In genomic region chr10:94147756-94148531, GRCm38 (mm10) we compare ENCODE assay signal across 8 mouse cellular contexts. TPM values are rescaled to one million over a fixed set of nuclear protein-coding genes. Genes with fewer than 3 reads are reported as not detected.
DNase-seq lines count a peak whose midpoint lies in the region; ATAC-seq and TF ChIP-seq lines count a peak whose summit lies in the region.

Nr2c1 (plus strand) TSS chr10:94148023.

- H3K4me2 ChIP-seq in heart, embryonic 12.5 days: peak within 1 kb of the TSS; percentile 77
- peak within 1 kb of the TSS; percentile 75 for H3K4me2 ChIP-seq in kidney, postnatal 0 days (ENCODE audit: low read length)

- H3K27me3 ChIP-seq in C2C12 (ENCODE audit: control insufficient read depth, insufficient read depth, insufficient read length): no peaks in the 10 kb centered on the region
- H3K27me3 ChIP-seq in heart, embryonic 12.5 days (replicated peaks): no peaks in the 10 kb centered on the region
- H3K27me3 ChIP-seq in kidney, postnatal 0 days (ENCODE audit: insufficient read depth, low read length): no peaks in the 10 kb centered on the region
- no peaks in the 10 kb centered on the region for H3K27me3 ChIP-seq in liver, adult 2 months (ENCODE audit: control insufficient read depth, insufficient read depth, low read length)

- peak within 1 kb of the TSS; percentile 59 for H3ac ChIP-seq in C2C12 (ENCODE audit: control insufficient read depth, insufficient read length, low read depth)

- TF ChIP-seq POLR2A in embryonic fibroblast, embryonic 13.5 days (IDR thresholded peaks at IDR 0.05; ENCODE audit: low read depth, low read length): peak; percentile 62
- TF ChIP-seq POLR2A in liver, adult 2 months (IDR thresholded peaks at IDR 0.05; ENCODE audit: extremely low read depth, insufficient read depth, low read length): peak; percentile 33; the same call in 1 of the 2 replicates

- peak; percentile 95 for DNase-seq in brain, adult 2 months (ENCODE audit: low read depth, low spot score)
- peak; percentile 93 for DNase-seq in kidney, postnatal 0 days (ENCODE audit: low spot score)
- peak; percentile 81 for DNase-seq in liver, adult 2 months (ENCODE audit: extremely low read depth, low read depth, low spot score)
- DNase-seq in spleen, postnatal 36 days (ENCODE audit: low spot score in 2 of 2): peak; percentile 79

- peaks cover 37% of the 10 kb centered on the region for H3K79me2 ChIP-seq in C2C12 (ENCODE audit: control insufficient read depth, insufficient read depth)
- peaks cover 7% of the 10 kb centered on the region; the same call in 1 of the 2 replicates for H3K79me2 ChIP-seq in liver, adult 2 months (ENCODE audit: control insufficient read depth, insufficient read depth, low read length)

- H3K79me3 ChIP-seq in C2C12 (ENCODE audit: low read depth): peaks cover 10% of the 10 kb centered on the region

- no peaks in the 10 kb centered on the region for H3K9me3 ChIP-seq in heart, embryonic 12.5 days (replicated peaks)
- H3K9me3 ChIP-seq in kidney, postnatal 0 days (replicated peaks; ENCODE audit: low read length): no peaks in the 10 kb centered on the region

- H3K4me3 ChIP-seq in C2C12 (ENCODE audit: insufficient read depth, poor library complexity, severe bottlenecking): peak within 1 kb of the TSS; percentile 75
- peak within 1 kb of the TSS; percentile 78 for H3K4me3 ChIP-seq in embryonic fibroblast, embryonic 13.5 days (ENCODE audit: insufficient read depth, low read length)
- H3K4me3 ChIP-seq in heart, embryonic 12.5 days: peak within 1 kb of the TSS; percentile 99
- peak within 1 kb of the TSS; percentile 81 for H3K4me3 ChIP-seq in kidney, postnatal 0 days (replicated peaks; ENCODE audit: low read depth, low read length)
- H3K4me3 ChIP-seq in liver, adult 2 months (ENCODE audit: insufficient read depth, low read depth, low read length): peak within 1 kb of the TSS; percentile 87

- ATAC-seq in heart, embryonic 12.5 days (ENCODE audit: insufficient number of reproducible peaks, low FRiP score): peak; percentile 91
- peak; percentile 91 for ATAC-seq in kidney, postnatal 0 days (replicated peaks; ENCODE audit: low FRiP score, low read depth)
- ATAC-seq in monocyte, adult 5-6 weeks (replicated peaks; ENCODE audit: insufficient number of reproducible peaks, low FRiP score, low TSS enrichment, poor library complexity, severe bottlenecking): peak; percentile 89

- no peaks in the 10 kb centered on the region; the same call in 1 of the 2 replicates for H3K4me1 ChIP-seq in embryonic fibroblast, embryonic 13.5 days (ENCODE audit: control insufficient read depth, insufficient read depth, low read length)
- peaks cover 30% of the 10 kb centered on the region for H3K4me1 ChIP-seq in heart, embryonic 12.5 days (replicated peaks)
- peaks cover 7% of the 10 kb centered on the region for H3K4me1 ChIP-seq in kidney, postnatal 0 days (replicated peaks; ENCODE audit: insufficient read depth, low read length)
- peaks cover 16% of the 10 kb centered on the region for H3K4me1 ChIP-seq in liver, adult 2 months (ENCODE audit: control insufficient read depth, insufficient read depth, low read length)

- peak within 1 kb of the TSS; percentile 62 for H3K27ac ChIP-seq in embryonic fibroblast, embryonic 13.5 days (ENCODE audit: insufficient read depth, low read length)
- peak within 1 kb of the TSS; percentile 92 for H3K27ac ChIP-seq in heart, embryonic 12.5 days (ENCODE audit: poor library complexity, severe bottlenecking)
- peak within 1 kb of the TSS; percentile 97 for H3K27ac ChIP-seq in kidney, postnatal 0 days
- peak within 1 kb of the TSS; percentile 96 for H3K27ac ChIP-seq in liver, adult 2 months (replicated peaks; ENCODE audit: insufficient read depth, low read depth, low read length)

- TF ChIP-seq CTCF in C2C12 (IDR thresholded peaks at IDR 0.05; ENCODE audit: control insufficient read depth, insufficient read depth, insufficient read length): peak; percentile 48
- peak; percentile 64; the same call in 1 of the 2 replicates for TF ChIP-seq CTCF in embryonic fibroblast, embryonic 13.5 days (IDR thresholded peaks at IDR 0.05; ENCODE audit: borderline replicate concordance, insufficient read depth, low read length)
- peak; percentile 67 for TF ChIP-seq CTCF in kidney, postnatal 0 days (IDR thresholded peaks at IDR 0.05; ENCODE audit: low read depth)
- TF ChIP-seq CTCF in liver, adult 2 months (IDR thresholded peaks at IDR 0.05; ENCODE audit: low read depth, low read length): peak; percentile 81

- peak within 1 kb of the TSS; percentile 96 for H3K9ac ChIP-seq in heart, embryonic 12.5 days
- H3K9ac ChIP-seq in kidney, postnatal 0 days (ENCODE audit: low read depth, low read length): peak within 1 kb of the TSS; percentile 94
- H3K9ac ChIP-seq in liver, adult 2 months (ENCODE audit: low read depth, low read length): peak within 1 kb of the TSS; percentile 91

- WGBS in heart, embryonic 12.5 days: under 1% methylated on average over 64 of the region's 64 CpGs
- under 1% methylated on average over 64 of the region's 64 CpGs for WGBS in kidney, postnatal 0 days
- under 1% methylated on average over 61 of the region's 64 CpGs for WGBS in liver, adult 2 months

- no peaks in the 10 kb centered on the region for H3K36me3 ChIP-seq in C2C12 (ENCODE audit: control insufficient read depth, insufficient read depth)
- H3K36me3 ChIP-seq in heart, embryonic 12.5 days: no peaks in the 10 kb centered on the region
- H3K36me3 ChIP-seq in kidney, postnatal 0 days (ENCODE audit: insufficient read depth, low read length): no peaks in the 10 kb centered on the region
- H3K36me3 ChIP-seq in liver, adult 2 months (ENCODE audit: control insufficient read depth, insufficient read depth, low read length): peaks cover 14% of the 10 kb centered on the region

TF ChIP-seq in C2C12, 6 proteins besides CTCF, POLR2A, EP300 and RAD21:
- TF ChIP-seq MYOD1 (IDR thresholded peaks at IDR 0.05; ENCODE audit: control insufficient read depth, insufficient read length, low read depth) (peak; percentile 22), MAX (IDR thresholded peaks at IDR 0.05) (no peak), MYOG (IDR thresholded peaks at IDR 0.05; ENCODE audit: control insufficient read depth, extremely low read depth, insufficient read length) (no peak), USF1 (IDR thresholded peaks at IDR 0.05; ENCODE audit: low read depth) (no peak), FOSL1 (IDR thresholded peaks at IDR 0.05; ENCODE audit: insufficient read depth, low read length, poor library complexity, severe bottlenecking) (no peak)

RNA-seq across cellular contexts. Expression of gene Nr2c1, which starts in this region (rescaled TPM):
- 5.2 TPM for polyA plus RNA-seq in C2C12 (2012; fragmentation: generic; extraction: Trizol)
- 14.7 and 15.2 TPM in 2 replicates for polyA plus RNA-seq in embryonic fibroblast, embryonic 13.5 days (2011; ENCODE audit: insufficient read length, low read depth, missing spikeins)
- 7.1 and 8.7 TPM in 2 replicates for polyA plus RNA-seq in heart, embryonic 12.5 days (2016; fragmentation: Nextera tagmentation; extraction: Ambion mirVana)
- 5.7 and 6.4 TPM in 2 replicates for polyA plus RNA-seq in kidney, postnatal 0 days (2015; fragmentation: Nextera tagmentation; extraction: Ambion mirVana)
- total RNA-seq in liver, adult 2 months (2014; rRNA removed): 6.4 and 8.3 TPM in 2 replicates
- 3.4 and 3.7 TPM in 2 replicates for polyA plus RNA-seq in liver, adult 2 months (2012; rRNA removed)
- total RNA-seq in monocyte, adult 5-6 weeks (2017): 1.6 to 6.9 TPM (median 2.2 TPM) in 3 replicates

Comparison
In these comparisons a context has a peak if more than half of its experiments do, and no peak if none do; other contexts are left out.
1. Peak in every context shown above with its lines: DNase-seq, ATAC-seq, H3K4me3 ChIP-seq and H3K27ac ChIP-seq.